Mouse (Mus musculus) regulatory T cell (primary cell): Measurements from ENCODE around the gene Csmd2.
"Not testable (repeated sequence)": the region's sequence is repeated elsewhere in the genome, so short reads cannot be mapped to it uniquely, and the experiment has no call there.

Source experiments
- in situ Hi-C: fragments of 300-600 bp; cut with MboI, MseI; formaldehyde crosslinking; loops from one replicate; pipeline ENCODE4 v1.15.1; 2025; ENCODE audit warnings: high pct_unique_total_duplicates

Gene Csmd2

DNA sequence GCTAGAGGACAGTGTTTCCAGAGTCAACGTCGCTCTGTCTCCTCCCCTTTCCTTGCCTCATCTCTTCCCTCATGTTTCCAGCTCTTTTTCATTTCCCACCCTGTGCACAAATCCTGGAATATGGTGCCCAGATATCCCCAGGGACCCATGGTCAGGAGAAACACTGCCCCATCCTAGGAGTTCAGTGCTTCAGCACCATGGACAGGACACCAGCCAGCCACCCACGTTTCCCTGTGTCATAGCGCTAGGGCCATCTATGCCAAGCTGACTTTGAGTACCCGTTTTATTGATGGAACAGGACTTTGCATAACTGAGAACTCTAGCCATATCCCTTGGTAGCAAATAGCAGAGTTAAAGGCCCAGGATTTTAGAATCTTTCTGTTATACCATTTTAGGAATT is 55.0 kb downstream of the Csmd2 start:
- in situ Hi-C loops: no loop called here

GRCm38 (mm10) chr4:128048716-128049115 is 61.1 kb downstream of the Csmd2 start:
- in situ Hi-C loops: no loop called here

DNA sequence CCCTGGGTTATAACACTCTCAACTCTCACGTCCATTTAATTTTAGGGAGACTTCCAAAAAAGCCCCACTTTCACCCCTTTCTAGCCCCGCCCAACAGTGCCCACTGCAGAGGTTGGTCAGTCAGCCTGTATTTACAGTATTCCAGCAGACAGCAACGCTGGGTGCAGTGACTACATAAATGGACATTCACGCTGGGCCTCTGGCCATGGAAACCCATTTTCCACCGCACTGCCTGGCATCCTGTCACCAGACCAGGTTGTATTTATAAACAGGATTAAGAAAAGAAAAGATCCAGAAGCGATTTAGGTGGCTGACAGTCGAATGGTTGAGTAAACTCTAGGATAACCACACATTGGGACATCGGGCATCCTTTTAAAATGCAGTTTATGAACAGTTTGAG is 65.0 kb downstream of the Csmd2 start:
- in situ Hi-C loops: no loop called here

GRCm38 (mm10) chr4:128061274-128061673 is 73.6 kb downstream of the Csmd2 start:
- in situ Hi-C loops: not testable (repeated sequence)

DNA sequence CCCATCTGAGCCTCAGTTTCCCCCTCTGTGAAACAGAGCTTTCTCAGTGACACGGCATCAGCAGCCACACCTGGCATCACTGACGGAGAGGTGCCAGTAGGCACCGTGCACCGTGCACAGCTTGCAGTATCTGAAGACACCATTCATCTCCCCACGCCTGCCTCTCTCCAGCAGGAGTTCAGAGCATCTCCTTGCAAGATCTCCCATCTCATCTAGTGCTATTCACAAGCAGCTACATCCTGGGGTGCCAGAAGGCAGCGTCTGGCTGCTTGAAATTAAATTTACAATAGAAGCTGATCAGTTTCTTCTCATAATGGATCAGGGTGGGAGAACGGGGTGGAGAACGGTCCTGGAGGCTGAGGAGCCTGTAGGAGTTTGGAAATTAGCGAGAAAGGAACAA is 79.5 kb downstream of the Csmd2 start:
- in situ Hi-C loops: no loop called here

GRCm38 (mm10) chr4:128084466-128084865 is 96.8 kb downstream of the Csmd2 start:
- in situ Hi-C loops: no loop called here

DNA sequence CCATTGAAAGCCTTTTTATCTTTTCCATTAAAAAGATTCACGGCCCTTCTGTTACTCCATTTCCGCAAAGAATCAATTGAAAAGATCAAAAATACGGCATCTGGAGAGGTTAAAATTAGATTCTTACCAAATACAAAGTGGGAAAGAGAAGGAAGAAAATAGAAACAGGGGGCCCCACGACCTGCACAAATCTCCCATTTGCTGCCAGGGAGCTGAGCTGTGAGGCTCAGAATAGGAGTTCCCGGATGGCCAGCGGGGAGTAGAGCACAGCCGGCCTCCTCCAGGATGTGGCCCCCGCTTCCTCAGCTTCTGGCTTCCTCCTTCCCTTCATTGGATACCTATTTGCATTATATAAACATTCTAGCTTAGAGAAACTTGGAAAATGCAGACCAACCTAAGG is 97.4 kb downstream of the Csmd2 start:
- in situ Hi-C loops: no loop called here

GRCm38 (mm10) chr4:128087147-128087606 is 99.5 kb downstream of the Csmd2 start:
- in situ Hi-C loops: no loop called here

GRCm38 (mm10) chr4:128087704-128088103 is 100.0 kb downstream of the Csmd2 start:
- in situ Hi-C loops: no loop called here

DNA sequence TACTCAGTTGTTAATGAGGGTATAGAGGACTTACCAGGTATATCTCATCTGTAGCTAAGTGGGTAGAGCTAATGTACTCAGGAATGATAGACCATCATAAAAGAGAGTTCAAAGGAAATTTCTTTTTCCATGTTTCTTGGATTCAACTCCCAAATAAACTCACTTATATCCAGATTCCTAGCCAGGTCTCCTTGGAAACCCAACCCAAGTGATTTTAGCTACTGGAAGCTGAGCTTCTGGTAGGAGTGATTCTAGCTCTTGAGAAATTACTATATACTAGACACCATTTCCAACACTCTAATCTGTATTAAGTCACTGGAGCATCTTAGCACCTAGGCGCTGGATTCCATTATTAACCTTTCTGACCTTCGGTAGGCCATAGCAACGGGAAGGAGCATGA is 100.6 kb downstream of the Csmd2 start:
- in situ Hi-C loops: no loop called here

DNA sequence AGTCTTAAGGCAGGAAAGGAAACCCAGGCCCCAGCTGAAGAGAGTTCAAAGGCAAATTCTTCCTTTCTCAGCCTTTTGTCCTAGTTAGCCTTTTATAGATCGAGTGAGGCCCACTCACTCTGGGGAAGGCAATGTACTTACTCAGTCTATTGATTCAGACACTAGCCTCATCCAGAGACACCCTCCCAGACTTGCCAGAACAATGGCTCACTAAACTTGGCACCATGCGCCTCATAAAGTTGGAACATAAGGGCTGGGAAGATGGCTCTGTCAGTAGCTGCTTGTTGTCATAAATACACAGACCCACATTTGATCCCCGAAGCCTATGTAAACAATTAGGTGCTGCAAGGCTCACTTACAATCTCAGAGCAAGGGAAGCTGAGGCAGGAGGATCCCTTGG is 104.3 kb downstream of the Csmd2 start:
- in situ Hi-C loops: no loop called here

- in situ Hi-C loops: no loop called here
Measured at GRCm38 (mm10) chr4:128099515-128099914, 111.9 kb downstream of the Csmd2 start.

- in situ Hi-C loops: no loop called here
Measured at GRCm38 (mm10) chr4:128100541-128100940, 112.9 kb downstream of the Csmd2 start.

DNA sequence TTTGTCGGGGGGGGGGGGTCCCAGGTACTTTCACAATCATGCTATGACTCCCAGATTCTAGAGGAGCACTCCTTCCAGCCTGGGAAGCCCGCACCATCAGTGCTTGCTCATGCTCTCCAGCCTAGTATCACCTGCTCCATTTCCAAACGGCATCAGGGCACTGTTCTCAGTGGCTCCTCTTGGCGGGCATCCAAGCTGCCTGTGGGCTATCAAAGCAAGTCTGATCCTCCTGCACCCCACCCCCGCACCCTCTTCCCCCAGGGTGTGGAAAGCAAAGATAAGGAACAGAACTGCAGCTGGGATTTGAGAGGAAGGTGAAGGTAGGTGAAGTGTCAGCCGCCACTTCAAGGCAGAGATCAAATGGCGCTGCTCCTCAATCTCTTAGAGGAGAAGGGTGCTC is 128.7 kb downstream of the Csmd2 start:
- in situ Hi-C loops: no loop called here

DNA sequence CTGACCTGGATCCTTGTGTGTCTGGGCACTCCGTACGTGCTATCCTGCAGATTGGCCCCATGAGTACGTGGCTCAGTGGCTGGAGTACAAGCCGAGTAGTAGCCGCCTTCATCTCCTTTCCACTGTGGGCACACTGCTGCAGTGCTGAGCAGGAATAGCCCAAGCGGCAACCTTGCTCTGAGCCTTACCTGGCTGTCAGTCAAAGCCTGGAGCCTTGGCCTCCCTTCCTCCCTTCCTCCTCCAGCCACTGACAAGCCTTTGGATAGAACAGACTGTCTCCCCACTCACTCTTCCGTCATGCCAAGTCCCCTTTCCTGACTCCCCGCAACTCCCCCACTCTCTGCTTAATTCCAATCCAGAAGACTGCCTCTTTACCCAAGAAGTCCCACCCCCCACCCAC is 135.6 kb downstream of the Csmd2 start:
- in situ Hi-C loops: no loop called here

GRCm38 (mm10) chr4:128124738-128125137 is 137.1 kb downstream of the Csmd2 start:
- in situ Hi-C loops: no loop called here

GRCm38 (mm10) chr4:128128546-128128945 is 140.9 kb downstream of the Csmd2 start:
- in situ Hi-C loops: no loop called here

DNA sequence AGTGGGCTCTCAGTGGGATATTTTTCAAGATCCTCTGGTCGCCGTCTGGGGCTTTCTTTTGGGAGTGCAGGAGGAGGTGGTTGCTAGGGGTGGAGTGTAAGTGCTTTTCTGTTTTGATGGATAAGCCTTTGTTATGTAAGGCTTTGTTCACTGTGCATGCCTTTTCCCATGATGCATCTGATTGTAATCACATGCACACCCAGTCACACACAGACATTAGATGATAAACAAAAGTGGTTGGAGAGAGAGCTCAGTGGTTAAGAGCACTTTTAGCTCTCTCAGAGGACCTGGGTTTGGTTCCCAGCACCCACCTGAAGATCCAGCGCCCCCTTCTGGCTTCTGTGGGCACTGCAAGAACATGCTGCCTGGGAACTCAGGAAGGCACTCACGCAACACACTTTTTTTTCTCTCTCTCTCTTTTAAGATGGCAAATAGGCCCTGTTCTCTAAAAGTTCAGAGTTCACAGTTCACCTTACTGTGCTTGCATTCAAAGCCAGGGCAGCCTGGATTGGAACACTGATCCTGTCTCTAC is 143.0 kb downstream of the Csmd2 start:
- in situ Hi-C loops: no loop called here

DNA sequence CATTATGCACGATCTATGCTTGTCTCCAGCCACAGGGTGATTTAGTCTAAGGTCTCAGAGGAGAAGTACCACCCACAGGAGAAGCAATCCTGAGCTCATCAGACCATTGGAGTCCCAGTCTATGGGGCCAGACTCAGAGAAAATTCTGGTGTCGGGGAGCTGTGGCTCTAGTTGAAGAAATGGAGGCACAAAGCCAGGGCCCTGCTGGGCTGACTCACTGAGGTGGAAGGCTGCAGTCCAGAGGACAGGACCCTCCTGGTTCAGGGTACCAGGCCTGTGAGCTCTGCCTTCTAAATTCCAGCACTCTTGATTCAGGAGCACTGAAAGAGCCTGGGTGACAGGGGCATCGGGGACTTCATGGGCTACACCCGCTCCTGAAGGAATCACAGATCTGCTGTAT is 144.0 kb downstream of the Csmd2 start:
- in situ Hi-C loops: no loop called here

DNA sequence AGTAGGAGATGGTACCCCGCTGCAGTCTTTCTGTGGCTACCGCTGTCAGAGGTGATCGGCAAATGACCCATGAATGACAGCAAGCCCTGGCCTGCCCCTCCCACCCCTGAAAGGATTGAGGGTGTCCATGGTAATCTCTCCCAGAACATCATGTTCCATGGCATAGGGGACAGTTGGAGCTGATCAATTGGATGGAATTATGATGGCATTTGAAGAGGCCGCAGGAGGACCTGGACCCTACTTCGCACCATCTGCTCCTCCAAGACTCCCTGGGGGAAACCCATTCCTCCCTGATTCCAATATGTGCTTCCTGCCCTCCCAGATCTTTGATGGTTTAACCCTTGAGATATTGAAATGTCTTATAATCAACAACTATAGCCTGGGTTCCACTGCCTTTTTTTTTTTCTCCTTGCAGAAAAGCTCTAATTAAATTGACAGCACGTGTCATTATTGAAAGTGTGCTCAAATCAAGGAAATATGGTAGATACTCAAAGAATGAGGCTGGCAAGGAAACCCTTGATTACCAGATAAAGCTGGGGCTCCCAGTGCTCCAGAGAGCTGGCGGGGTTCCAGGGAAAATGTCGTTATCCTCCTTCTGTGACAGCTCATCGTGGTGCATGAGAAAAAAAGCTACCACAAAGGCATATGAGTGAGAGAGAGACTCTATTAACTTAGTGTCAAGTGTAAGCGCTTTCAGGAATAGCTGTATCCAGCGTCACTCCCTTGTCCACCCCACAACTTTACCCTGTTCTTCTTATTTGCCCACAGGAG is 145.4 kb downstream of the Csmd2 start:
- in situ Hi-C loops: no loop called here

GRCm38 (mm10) chr4:128134348-128134994 is 146.8 kb downstream of the Csmd2 start:
- in situ Hi-C loops: no loop called here

DNA sequence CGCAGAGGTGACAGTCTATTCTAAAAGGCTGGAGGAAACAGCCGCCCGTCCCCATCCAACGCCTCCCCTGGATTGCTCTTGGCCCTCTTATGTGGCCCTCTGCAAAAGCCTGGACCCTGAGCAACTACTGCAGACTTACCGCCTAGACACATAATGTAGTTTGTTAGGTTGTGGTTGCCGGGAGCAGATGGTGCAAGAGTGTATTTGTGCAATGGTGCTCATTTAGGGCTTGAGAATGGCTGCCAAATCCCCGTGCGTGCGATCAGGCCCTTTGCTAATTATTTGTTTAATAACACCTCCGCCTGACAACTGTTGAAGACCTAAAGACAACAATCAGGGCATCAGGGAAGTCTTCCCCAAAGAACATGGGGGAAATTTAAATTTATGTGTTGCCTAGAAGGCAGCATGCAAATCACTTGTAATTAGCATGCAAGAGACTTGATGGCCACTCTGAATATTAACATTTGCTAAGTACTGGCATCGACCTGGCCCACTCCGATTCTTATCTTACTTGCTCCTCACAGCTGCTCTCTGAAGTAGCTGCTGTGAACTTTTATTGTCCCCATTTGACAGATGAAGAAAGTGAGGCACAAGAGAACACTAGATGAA is 147.5 kb downstream of the Csmd2 start:
- in situ Hi-C loops: no loop called here

DNA sequence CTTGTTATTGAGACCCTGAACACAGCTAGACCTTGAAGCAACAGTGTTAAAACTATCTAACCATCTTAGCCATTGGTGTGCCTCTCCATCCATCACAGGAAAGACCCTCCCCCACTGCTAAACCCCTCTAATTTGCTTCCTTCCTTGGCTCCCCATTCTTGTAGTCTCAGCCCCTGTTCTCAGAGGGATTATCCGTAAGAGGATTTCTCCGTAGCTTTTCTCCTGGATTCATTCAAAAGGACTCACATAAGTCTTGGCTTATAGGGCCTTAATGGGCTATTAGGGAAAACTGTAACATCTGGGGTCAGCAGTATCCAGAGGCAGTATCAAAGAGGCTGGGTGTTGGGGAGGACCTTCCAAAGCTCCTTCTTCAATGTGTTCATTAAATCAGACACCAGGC is 152.3 kb downstream of the Csmd2 start:
- in situ Hi-C loops: no loop called here
